Mouse (Mus musculus) 3134 (cell line): ENCODE data around the gene Med24.
"Not testable (repeated sequence)": the region's sequence is repeated elsewhere in the genome, so short reads cannot be mapped to it uniquely, and the experiment has no call there.

Experiments used
- DNase-seq: peaks from one replicate; pipeline ENCODE4 v3.0.0-alpha.2; 2011; ENCODE audit warnings: low spot score; ENCODE audit not compliant: insufficient read length; ENCODE audit errors: extremely low read depth

Gene Med24

DNA sequence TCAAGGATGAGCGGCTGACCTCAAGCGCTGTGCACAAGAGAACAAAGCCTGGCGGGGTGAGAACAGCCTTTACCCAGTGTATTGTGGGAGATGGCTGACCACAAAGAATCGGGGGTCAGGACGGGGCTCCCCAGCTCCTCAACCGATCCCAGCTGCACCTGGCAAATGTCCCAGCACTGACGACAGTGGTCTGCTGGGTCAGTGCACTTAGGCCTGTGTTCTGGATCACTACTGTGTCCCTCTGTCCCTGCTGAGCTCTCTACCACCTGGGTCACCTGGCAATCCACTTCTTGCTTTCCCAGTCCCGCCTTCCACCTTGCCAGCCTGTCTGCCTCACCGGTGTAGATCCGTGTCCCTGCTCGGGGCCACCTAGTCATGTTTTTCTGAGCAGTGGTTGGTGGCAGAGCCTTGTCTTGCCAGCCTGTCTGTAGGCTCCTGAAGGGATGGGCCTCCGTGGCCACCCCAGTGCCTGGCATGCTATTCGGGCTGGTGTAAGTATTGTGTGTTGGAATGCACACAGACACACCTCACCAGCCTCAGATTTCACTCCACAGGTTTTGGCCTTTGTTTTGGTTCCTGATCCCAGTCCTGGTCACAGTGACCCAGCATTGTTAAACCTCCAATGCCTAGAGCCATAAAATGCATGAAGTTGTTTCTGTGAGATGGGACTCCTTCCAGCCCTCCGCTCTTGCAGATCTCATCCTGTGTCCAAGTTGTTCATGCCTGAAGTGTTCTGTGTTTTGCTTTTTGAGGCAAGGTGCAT is 32.6 kb downstream of the Med24 start:
- no peak for DNase-seq

DNA sequence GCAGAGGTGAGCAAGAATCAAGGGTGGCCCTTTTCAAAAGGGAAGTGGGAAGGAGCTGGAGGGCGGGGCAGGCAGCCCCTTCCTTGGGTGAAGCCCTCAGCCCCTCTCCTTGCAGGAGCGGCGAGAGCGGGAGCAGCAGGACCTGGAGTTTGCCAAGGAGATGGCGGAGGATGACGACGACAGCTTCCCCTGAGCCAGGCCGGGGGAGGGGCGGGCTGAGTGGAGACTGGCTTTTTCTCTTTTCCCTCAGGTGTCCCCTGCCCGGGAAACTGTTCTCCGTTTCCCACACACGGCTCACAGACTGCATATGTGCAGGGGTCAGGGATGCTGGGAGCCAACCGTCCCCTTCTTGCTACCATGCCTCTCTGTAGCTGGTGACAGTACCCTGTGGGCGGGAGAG is 33.8 kb downstream of the Med24 start:
- DNase-seq: no peak

DNA sequence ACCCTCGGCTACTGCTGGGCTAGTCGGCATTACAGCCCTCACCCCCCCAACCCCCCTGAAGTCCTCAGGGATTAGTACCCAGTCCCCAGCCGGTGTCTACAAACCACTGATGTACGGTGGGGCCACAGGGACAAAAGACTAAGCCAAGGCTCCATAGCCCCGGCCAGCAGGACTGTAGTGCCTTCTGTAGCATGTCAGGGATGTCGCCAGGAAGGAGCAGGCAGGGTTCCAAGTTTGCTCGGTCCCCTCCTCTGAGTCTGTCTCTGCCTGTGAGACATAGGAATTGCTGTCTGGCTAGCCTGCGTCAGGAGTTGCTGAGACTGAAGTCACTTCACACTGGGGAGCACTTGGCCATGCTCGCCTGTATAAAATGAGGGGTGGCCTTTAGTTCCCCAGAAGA is 34.9 kb downstream of the Med24 start:
- no peak for DNase-seq

DNA sequence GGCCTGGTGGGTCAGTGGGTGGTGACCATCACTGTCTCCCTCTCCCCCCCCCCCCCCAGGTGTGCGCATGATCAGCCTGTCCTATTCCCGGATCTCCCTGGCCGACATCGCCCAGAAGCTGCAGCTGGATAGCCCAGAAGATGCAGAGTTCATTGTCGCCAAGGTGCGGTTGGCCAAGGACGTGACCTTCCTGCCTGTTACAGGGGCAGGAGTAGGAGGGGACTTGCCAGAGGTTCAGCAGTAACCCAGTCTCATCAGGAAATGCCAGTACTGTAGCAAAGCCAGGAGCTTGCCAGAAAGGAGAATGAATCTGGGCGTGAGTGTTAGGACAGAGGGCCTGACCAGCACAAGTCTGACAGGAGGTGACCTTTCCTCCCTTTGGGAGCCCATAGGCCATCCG is 35.5 kb downstream of the Med24 start:
- no peak for DNase-seq

DNA sequence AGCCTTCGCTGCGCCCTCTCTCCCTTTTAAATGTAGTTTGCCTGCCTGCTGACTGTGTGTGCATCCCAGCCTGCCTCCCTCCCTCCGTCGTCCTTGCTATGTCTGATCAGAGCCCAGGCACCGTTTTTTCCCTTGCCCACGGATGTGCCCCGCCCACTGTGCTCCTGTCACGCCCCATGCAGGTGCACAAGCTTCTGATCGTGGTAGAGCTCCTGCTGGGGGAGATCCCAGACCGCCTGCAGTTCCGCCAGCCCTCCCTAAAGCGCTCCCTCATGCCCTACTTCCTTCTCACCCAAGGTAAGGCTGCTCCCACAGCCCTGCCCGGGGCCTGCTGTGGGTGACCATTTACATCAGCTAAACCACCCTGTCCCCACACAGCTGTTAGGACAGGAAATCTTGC is 36.0 kb downstream of the Med24 start:
- DNase-seq: no peak

DNA sequence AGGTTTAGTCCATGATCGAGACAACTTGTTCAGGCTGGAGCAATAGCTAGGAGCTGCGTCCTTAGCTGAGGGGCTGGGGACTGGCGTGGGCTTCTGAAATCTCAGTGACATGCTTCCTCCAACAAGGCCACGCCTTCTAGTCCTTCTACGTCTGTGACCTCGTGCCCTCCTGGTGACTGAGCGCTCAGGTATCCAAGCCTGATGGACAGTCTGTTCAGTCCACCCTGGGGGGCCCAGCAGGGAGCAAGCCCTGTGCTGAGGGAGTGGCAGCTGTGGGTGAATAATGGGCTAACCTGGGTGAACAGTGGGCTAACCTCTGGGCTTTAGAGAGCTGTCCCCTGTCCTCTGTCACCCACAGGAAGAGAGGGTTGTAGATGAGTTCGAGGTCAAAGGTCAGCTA is 41.2 kb downstream of the Med24 start:
- DNase-seq: no peak

DNA sequence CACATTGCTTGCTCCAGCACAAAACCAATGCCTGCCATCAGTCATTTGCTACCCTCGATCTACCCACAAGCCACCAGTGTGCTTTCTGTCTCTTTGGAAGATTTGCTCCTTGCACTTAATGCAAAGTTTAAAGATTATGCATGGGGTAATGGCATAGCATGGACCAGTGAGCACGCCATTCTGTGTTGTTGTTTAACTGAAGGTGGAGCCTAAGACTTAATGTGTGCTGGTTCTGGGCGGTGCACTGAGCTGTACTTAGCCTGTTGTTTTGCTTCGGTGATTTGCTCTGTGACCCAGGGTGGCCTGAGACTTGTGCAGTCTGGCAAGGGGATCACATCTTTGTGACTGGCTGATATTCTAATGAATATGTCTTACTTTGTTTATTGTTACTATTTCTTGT is 42.3 kb downstream of the Med24 start:
- DNase-seq: no peak

DNA sequence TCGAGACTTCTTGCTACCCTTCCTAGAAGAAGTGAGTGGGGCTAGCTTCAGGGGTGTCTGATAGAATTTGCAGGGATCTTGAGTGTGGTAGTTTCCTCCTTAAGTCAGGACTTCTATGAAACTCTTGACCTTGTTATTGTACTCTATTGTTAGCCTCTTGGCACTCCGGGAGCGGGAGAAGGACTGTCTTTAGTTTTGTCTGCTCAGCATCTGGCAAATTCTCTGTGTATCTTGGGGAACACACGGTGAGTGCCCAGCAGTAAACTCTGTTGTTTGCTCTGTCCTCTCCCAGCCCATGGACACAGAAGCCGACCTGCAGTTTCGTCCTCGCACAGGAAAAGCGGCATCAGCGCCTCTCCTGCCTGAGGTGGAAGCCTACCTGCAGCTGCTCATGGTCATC is 43.6 kb downstream of the Med24 start:
- no peak for DNase-seq

DNA sequence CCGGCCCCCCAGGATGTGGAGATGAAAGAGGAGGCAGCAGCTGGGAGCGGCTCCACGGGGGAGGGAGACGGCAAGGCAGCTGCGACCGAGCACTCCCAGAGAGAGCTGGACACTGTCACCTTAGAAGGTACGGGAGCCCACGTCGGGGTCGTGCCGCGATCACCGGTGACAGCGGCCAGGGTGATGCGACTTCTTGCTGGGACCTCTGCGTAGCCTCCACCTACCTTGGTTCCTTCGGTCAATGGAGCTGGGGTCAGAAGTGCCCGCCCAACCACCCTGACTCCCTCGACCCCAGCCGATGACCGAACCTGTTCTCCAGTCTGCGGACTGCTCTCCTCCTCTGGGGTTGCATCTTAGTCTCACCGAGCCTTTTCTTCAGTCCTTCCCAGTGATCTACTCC is 46.4 kb downstream of the Med24 start:
- no peak for DNase-seq

DNA sequence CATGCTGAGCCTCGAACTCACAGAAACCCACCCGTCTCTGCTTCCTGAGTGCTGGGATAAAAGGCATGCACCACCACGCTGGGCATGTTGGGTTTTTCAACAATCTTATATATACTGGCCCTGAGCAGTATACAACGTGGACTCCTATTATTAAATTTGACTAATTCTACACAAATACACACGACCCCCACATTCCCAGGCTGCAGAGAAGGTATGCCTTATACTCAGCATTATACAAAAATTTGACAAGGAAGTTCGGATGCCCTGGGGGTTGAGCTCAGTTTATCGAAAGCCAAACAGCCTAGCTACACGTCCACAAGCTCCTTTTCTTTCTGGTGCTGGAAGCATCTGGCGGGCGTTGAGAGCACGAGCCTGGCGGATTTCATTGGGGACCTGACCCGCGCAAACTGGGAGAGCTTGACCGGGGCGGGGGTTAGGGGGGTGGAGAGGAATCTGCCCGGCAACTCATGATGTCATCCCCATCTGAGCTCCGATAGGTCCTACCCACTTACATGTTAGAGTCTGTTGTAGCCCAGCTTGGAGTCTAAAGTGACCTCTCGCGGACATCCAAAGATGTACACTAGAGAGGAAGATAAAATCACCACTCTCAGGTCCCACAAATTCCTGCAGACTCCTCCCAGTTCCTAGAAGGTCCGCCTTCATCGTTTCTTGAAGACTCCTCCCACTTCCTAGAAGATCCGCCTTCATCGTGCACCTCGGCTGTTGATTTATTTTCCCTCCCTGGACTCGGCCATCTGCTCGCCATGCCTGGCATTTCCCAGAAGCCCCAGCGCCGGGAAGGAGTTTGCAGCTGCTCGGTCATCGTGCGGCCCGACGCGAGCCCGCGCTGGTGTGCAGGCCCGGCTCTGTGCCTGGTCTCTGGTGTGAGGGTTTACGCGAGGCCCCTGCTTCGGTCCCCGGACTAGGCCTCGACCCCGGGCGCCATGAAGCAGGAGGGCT is 47.2 kb downstream of the Med24 start, which contains the start of gene Psmd3:
Psmd3 (plus strand) TSS at position 769 of the 960 bp plus-strand sequence.
- DNase-seq: peak; percentile 93

DNA sequence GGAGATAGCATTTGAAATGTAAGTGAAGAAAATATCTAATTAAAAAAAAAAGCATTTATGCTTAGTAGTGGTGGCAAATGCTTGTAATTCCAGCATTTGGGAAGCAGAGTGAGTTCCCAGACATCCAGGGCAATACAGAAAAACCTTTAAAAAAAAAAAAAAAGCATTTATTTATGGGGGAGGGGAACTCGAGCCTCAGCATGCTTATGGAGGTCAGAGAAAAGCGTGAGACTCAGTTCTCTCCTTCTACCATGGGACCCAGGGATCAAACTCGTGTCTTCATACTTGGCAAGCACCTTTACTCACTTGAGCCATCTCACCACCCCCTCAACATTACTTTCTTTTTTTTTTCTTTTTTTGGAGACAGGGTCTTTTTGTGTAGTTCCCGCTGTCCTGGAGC is 48.0 kb downstream of the Med24 start:
- no peak for DNase-seq

DNA sequence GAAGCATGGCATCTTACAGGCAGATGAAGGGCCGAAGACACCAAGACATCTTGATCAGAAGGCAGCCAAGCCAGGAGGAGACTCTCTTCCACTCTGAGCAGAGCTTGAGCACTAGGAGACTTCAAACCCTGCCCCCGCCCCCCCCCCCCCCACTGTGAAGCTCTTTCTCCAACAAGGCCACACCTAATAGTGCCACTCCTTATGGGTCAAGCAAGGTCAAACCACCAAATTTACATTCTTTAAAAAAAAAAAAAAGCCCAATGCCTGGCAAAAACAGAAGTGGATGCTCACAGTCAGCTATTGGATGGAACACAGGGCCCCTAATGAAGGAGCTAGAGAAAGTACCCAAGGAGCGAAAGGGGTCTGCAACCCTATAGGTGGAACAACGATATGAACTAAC is 48.6 kb downstream of the Med24 start:
- not testable (repeated sequence) for DNase-seq

DNA sequence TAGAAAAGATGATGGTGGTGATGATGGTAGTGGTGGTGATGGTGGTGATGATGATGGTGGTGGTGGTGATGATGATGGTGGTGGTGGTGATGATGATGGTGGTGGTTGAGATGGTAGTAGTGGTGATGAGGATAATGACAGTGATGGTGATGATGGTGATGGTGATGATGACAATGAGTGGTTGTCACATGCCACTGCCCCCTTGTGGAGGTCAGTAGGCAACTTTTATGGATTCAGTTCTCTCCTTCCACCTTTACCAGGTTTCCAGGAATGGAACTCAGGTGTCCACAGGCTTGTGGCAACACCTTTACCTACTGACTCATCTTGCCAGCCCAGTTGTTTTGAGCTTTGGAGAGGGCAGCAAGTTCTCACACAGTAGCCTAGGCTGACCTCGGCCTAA is 49.2 kb downstream of the Med24 start:
- no peak for DNase-seq

DNA sequence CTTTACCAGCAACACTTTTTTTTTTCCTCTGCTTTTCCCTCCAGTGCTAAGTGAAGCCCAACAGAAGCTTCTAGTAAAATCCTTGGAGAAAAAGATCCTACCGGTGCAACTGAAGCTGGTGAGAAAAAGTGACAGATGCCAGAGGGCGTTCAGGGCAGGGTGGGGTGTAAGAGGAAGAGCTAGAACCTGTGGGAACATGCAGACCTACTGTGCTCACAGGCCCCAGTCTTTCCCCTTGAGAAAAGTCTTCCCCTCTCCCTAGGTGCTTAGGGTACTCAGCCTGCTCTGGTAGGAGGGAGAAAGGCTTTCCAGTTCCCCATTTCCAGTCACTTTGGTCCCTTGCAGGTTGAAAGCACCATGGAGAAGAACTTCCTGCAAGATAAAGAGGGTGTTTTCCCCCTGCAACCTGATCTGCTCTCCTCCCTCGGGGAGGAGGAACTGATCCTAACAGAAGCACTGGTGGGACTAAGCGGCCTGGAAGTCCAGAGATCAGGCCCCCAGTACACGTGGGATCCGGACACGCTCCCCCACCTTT is 53.3 kb downstream of the Med24 start:
- no peak for DNase-seq

DNA sequence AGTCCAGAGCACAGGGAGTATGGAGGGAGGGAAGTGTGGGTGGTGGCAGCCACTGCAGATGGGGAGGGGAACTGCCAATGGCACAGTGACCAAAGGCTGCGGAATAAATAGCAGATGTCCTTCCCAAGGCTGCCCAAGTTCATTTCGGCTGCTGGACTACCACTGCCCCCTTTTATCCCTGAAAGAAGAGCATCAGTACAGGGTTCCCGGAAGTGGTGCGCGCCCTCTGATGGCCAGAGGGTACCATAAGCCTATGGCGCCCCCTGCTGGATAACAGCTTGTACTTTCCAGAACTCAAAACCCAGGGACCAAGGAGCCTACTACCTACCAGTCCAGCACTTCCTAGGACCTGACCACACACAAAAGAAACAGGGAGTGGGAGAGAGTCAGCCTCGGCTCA is 56.1 kb downstream of the Med24 start:
- peak; percentile 52 for DNase-seq

DNA sequence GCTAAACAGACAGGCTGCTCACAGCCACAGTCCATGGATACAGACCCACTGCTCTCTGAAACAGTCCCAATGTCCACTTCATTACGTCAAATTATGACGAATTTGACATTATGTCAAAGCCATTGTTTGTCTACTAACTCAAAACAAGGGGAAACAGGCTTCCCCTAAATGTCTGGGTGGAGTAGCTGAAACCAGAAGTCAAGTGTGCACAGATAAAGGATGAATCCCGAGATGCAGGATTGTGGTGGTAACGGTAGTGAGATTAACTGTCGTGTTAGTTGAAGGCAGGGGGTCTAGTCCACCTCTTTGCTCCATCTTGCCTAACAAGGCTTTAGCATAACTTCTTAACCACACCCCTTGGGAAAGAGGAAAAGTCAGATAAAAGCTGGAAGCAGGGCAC is 56.8 kb downstream of the Med24 start:
- no peak for DNase-seq

DNA sequence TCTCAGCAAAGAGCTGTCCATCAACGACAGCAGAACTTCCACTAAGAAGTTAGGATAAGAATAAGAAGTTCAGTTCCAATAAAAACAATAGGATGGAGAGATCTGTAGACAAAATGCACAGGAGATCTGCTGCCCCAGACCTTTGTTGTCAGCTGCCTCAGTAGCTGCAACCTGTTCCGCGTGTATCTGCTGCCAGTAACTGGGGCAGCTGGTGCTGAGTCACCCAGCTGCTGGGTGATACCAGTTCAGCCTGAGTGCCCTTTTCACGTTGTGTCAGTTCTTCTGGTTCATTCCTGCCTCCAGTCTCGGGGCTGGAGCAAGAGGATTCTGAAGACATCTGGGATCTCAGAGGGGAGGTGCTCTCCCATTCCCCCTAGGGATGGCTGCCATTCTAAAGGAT is 57.4 kb downstream of the Med24 start:
- DNase-seq: no peak

DNA sequence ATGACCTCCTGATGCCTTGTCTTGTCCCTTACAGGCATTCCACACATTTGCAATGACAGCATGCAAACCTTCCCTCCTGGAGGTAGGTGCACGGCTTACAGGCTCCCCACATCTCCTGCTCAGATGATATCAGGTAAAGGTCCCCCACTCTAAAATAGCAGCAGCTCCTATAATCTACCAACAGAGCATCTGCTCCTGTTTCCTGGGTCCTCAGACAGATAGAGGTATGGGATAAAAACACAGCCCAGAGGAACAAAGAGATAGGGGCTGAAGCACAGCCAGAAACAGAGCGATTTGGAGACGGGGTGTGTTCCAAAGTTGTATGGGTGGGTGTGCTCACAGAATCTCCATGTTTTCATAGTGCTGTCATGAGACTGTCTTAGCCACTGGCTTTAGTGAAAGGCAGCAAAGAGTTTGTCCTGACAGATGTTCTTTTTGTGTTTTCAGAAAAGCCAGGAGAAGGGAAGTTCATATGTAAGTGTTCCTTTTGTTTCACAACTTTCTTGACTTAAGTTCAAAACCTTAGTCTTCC is 57.9 kb downstream of the Med24 start:
- no peak for DNase-seq

DNA sequence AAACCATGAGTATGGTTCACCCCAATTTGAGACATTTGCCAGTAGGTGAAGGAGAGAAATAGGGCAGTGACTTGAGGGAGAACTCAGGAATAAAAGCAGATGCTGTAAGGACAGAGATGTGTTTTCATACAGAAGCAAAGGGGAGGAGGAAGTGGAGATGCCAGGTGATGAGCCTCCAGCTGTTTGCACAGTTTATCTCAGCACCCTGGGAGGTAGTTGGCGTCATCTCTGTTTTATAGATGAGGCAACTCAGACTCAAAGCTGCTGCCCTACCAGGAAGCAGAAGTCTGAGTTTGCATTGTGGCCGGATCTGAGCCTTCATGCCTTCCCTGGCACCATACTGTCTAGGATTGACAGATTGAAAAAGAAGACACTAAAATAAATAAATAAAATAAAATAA is 60.3 kb downstream of the Med24 start:
- no peak for DNase-seq

DNA sequence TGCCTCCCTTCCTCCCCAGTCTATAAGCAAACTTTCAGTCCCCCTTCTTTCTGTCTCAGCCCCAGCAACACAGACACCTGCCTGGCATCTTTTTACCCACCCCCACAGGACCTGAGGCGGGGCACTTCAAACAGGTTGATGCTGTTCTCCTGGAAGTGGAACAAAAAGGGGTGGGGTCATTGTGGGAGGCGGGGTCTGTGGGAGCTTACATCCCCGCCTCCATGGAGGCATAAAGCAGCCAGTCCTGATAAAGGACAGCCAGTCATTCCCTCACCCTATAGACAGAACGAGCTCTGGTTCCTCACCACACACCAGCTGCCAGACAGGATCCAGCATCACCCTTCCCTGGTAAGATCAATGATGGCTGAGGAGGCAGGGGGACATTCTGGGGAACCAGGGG is 65.1 kb downstream of the Med24 start, which contains the start of gene Gsdma:
Gsdma (plus strand) TSS at position 261 of the 400 bp plus-strand sequence.
- no peak for DNase-seq

DNA sequence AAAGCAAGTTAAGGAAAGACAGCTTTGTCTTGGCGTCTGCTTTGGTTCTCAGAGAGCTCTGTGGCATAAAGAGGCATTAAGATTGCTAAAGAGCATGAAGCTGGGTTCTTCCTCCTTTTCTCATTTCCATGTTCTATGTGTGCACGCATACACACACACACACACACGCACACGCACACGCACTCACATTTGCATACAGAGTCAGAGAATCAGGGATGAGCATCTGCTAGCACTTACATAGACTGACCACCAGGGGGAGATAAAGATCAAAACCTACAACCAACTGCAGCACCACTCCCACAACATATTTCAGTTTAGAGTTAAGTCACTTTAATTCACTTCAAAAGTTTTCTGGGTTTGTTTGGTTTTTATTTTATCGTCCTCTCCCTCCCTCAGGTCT is 68.7 kb downstream of the Med24 start:
- peak; percentile 27 for DNase-seq
